Mouse (Mus musculus) hindbrain, embryonic 16.5 days (tissue): ENCODE measurements around the gene Ccdc157. TPM values are rescaled to one million over a fixed set of nuclear protein-coding genes. Genes with fewer than 3 reads are reported as not detected.
"Not testable (repeated sequence)": the region's sequence is repeated elsewhere in the genome, so short reads cannot be mapped to it uniquely, and the experiment has no call there.

ENCODE experiments used
- ATAC-seq: fragments of 200-750 bp; cut with Nextera tagmentation; 2 replicates; pipeline ENCODE4 v1.8.0; 2017; ENCODE audit warnings: moderate TSS enrichment, moderate library complexity
- H3K27ac ChIP-seq: fragments of 300-500 bp; sonication (generic); 2 replicates; pipeline ENCODE4 v1.5.1; 2014; ENCODE audit warnings: low read depth, mild to moderate bottlenecking, control low read depth, low read length, moderate library complexity
- H3K27me3 ChIP-seq: fragments of 300-500 bp; sonication (generic); replicated peaks from 2 replicates; pipeline ENCODE4 v1.6.1; 2014; ENCODE audit warnings: low read length; ENCODE audit not compliant: control insufficient read depth, insufficient read depth
- H3K36me3 ChIP-seq: fragments of 300-500 bp; sonication (generic); 2 replicates; pipeline ENCODE4 v1.6.1; 2014; ENCODE audit warnings: mild to moderate bottlenecking, low read length, moderate library complexity, mixed read lengths; ENCODE audit not compliant: control insufficient read depth, insufficient read depth
- H3K4me1 ChIP-seq: fragments of 300-500 bp; sonication (generic); 2 replicates; pipeline ENCODE4 v1.6.1; 2014; ENCODE audit warnings: low read depth, low read length; ENCODE audit not compliant: control insufficient read depth, insufficient read depth
- H3K4me2 ChIP-seq: fragments of 300-500 bp; sonication (generic); 2 replicates; pipeline ENCODE4 v1.6.1; 2014; ENCODE audit warnings: mild to moderate bottlenecking, low read length, control low read depth, moderate library complexity
- H3K4me3 ChIP-seq: fragments of 300-500 bp; sonication (generic); 2 replicates; pipeline ENCODE4 v1.5.1; 2014; ENCODE audit warnings: mild to moderate bottlenecking, low read length, control low read depth, moderate library complexity
- H3K9ac ChIP-seq: fragments of 300-500 bp; sonication (generic); 2 replicates; pipeline ENCODE4 v1.6.1; 2014; ENCODE audit warnings: low read depth, mild to moderate bottlenecking, control low read depth, low read length, moderate library complexity
- H3K9me3 ChIP-seq: fragments of 300-500 bp; sonication (generic); 2 replicates; pipeline ENCODE4 v1.6.1; 2014; ENCODE audit warnings: mild to moderate bottlenecking, low read length, moderate library complexity; ENCODE audit not compliant: control insufficient read depth
- WGBS: fragments of 180-500 bp; shearing (Covaris S2); extraction: QIAGEN DNeasy Blood & Tissue Kit; methylation state at CpG from one replicate; pipeline ENCODE4 v1.1.7; 2014; 5-methylcytosine and 5-hydroxymethylcytosine counted together
- polyA plus RNA-seq: library from polyadenylated mRNA; unstranded; fragments of >200 nt; fragmentation: Nextera tagmentation; extraction: Ambion mirVana; gene quantifications from 2 replicates; pipeline ENCODE4 v1.2.1, GENCODE M21; 2015

Gene Ccdc157
- polyA plus RNA-seq, 1 experiment from 2014 or later: 9.1 TPM

DNA sequence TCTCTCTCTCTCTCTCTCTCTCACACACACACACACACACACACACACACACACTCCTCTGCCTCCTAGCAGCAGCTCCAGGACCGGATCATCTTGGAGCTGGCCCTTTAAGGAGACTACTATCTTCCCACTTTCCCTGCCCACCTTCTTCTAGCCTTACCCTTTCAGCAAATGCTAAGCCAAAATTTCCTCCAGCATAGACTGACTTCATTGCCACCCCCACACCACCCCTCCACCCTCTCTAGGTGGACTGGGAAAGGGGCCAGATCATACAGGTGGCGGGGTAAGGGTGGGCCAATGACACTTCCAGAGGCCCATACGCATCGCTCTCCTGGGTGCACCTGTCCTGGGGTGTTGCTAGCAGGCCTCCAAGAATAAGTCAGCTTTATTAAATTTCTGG, 44.7 kb downstream of the Ccdc157 start:
- H3K9me3 ChIP-seq: no peaks in the 10 kb centered on the region
- H3K4me2 ChIP-seq: no peak overlapping the region
- peaks cover 16% of the 10 kb centered on the region for H3K4me1 ChIP-seq
- WGBS: 89% methylated on average over 4 of the region's 4 CpGs
- no peak overlapping the region for H3K4me3 ChIP-seq
- H3K27me3 ChIP-seq: no peaks in the 10 kb centered on the region
- no peak overlapping the region for H3K9ac ChIP-seq
- H3K36me3 ChIP-seq: peaks cover 2% of the 10 kb centered on the region; the same call in 1 of the 2 replicates
- no peak overlapping the region for H3K27ac ChIP-seq
- no peak for ATAC-seq

DNA sequence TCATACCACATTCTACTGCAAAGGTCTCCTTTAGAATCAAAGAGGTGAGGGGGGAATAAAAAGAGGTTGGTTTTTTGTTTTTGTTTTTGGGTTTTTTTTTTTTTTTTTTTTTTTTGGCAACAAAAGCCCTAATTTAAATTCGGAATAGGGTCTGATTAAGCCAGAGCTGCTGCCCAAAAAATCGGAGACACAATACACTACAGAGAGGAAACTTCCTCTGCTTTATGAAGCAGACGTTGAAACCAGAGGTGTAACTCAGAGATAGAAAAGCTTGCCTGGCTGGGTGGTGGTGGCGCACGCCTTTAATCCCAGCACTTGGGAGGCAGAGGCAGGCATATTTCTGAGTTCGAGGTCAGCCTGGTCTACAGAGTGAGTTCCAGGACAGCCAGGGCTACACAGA, 45.6 kb downstream of the Ccdc157 start:
- not testable (repeated sequence) for H3K4me3 ChIP-seq, H3K27ac ChIP-seq, ATAC-seq, H3K4me2 ChIP-seq, H3K36me3 ChIP-seq, H3K27me3 ChIP-seq, H3K9me3 ChIP-seq, H3K9ac ChIP-seq
- peaks cover 16% of the 10 kb centered on the region for H3K4me1 ChIP-seq
- WGBS: 69% methylated on average over 6 of the region's 6 CpGs

DNA sequence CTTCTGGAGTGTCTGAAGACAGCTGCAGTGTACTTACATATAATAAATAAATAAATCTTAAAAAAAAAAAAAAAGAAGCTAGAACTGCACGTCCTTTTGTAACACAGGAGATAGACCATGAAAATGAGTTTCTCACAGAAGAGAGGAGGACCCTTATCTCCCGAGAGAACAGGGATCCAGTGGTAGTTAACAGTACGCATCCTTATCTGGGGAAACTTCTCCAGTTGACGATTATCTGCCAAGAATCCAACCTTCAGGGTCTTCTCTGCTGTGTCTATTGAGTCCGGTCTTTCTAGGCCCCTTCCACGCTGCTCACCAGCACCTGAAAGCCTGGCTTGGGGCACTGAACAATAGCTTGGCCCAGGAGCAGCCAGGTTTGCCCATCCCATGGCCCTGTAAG, 46.1 kb downstream of the Ccdc157 start:
- Histone ChIP-seq H3K4me1 (peaks cover 16% of the 10 kb centered on the region), H3K9ac (no peak overlapping the region), H3K4me3 (no peak overlapping the region), H3K9me3 (no peaks in the 10 kb centered on the region), H3K27me3 (no peaks in the 10 kb centered on the region), H3K36me3 (peaks cover 6% of the 10 kb centered on the region; the same call in 1 of the 2 replicates), H3K4me2 (no peak overlapping the region), H3K27ac (no peak overlapping the region)
- WGBS: 82% methylated on average over 6 of the region's 6 CpGs
- no peak for ATAC-seq

DNA sequence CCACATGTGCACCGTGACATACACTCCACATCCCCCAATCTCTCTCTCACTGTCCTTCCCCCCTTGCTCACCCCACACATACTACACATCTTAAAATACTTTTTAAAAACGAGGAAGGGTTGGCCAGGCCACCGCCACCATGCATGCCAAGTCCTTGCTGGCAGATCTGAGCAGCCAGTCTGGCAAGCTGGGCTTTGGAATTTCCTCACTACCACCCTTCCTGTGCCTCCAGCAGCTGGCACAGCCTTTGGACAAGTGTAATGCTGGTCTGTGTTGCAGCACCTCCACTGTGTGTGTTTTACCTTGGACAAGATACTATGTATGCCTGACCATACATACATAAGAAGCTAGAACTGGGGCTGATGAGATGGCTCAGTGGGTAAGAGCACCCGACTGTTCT, 46.6 kb downstream of the Ccdc157 start:
- H3K27ac ChIP-seq: no peak overlapping the region
- ATAC-seq: no peak
- H3K4me1 ChIP-seq: peaks cover 16% of the 10 kb centered on the region
- WGBS: 84% methylated on average over 4 of the region's 4 CpGs
- H3K9ac ChIP-seq: no peak overlapping the region
- no peak overlapping the region for H3K4me2 ChIP-seq
- H3K27me3 ChIP-seq: no peaks in the 10 kb centered on the region
- no peaks in the 10 kb centered on the region for H3K9me3 ChIP-seq
- no peak overlapping the region for H3K4me3 ChIP-seq
- peaks cover 6% of the 10 kb centered on the region; the same call in 1 of the 2 replicates for H3K36me3 ChIP-seq

DNA sequence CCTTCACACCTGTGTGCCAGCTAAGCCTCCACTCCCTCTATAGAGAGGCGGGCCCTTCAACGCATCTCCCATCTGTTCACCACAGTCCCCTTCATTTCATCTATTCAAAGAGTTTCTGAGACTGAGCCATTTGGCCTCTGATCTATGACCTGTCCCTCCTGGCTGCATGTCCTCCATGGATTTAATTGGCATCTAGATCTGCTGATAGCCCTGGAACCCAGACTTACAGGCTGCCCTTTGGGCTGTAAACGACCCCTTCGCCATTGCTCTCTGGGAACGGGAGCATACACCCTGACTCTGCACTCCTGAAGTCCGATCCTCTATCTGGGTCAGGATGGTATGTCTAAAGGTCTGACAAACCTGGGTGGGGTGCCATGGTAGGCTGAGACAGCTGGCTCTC, 47.2 kb downstream of the Ccdc157 start:
- ATAC-seq: no peak
- Histone ChIP-seq H3K36me3 (peaks cover 6% of the 10 kb centered on the region; the same call in 1 of the 2 replicates), H3K27ac (no peak overlapping the region), H3K4me1 (peaks cover 11% of the 10 kb centered on the region), H3K9ac (no peak overlapping the region), H3K27me3 (no peaks in the 10 kb centered on the region), H3K4me2 (no peak overlapping the region), H3K9me3 (no peaks in the 10 kb centered on the region), H3K4me3 (no peak overlapping the region)
- WGBS: 86% methylated on average over 6 of the region's 6 CpGs

DNA sequence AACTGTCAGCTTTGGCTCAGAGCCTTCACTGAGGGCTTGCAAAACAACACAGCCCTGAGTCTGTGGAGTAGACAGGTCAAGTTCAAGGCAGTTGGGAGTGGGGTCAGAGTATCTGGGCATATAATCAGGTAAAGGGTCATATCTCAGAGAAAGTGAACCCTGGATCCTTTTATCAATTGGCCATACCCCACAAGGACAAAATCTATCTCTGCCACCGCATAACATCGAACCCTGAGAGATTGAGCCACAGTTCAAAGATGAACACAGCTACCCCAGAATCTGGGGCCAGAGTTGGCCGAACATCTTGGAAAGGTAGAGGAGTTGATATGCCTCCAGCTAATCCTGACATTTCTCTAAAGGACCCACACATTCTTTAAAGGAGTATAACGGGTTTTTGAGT, 48.1 kb downstream of the Ccdc157 start:
- ATAC-seq: no peak
- Histone ChIP-seq H3K27me3 (no peaks in the 10 kb centered on the region), H3K9ac (no peak overlapping the region), H3K4me1 (peaks cover 4% of the 10 kb centered on the region), H3K27ac (no peak overlapping the region), H3K4me3 (no peak overlapping the region), H3K4me2 (no peak overlapping the region), H3K36me3 (peaks cover 6% of the 10 kb centered on the region; the same call in 1 of the 2 replicates), H3K9me3 (no peaks in the 10 kb centered on the region)
- 94% methylated on average over 4 of the region's 4 CpGs for WGBS

DNA sequence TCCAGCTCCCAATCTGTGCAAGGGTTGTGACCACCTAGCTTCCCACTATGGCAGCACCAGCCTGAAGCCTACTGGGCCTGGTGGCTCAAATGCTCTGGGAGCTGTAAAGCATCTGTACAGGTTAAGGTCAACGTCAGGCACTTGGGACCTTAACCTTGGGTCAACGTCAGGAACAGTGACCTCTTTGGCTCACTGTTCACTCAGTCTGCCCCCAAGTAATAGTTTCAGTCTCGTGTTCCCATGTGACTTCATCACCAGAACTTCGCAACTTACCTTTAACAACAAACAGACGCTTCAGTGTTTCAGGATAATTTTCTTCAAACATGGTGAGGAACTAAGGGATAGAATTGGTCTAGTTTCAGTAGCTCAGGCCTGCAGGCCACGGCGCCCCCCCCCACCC, 51.4 kb downstream of the Ccdc157 start:
- peaks cover 6% of the 10 kb centered on the region; the same call in 1 of the 2 replicates for H3K36me3 ChIP-seq
- H3K9ac ChIP-seq: no peak overlapping the region
- no peak overlapping the region for H3K4me3 ChIP-seq
- no peaks in the 10 kb centered on the region for H3K4me1 ChIP-seq
- no peak overlapping the region for H3K27ac ChIP-seq
- H3K9me3 ChIP-seq: no peaks in the 10 kb centered on the region
- 84% methylated on average over 7 of the region's 7 CpGs for WGBS
- no peak overlapping the region for H3K4me2 ChIP-seq
- ATAC-seq: no peak
- no peaks in the 10 kb centered on the region for H3K27me3 ChIP-seq

DNA sequence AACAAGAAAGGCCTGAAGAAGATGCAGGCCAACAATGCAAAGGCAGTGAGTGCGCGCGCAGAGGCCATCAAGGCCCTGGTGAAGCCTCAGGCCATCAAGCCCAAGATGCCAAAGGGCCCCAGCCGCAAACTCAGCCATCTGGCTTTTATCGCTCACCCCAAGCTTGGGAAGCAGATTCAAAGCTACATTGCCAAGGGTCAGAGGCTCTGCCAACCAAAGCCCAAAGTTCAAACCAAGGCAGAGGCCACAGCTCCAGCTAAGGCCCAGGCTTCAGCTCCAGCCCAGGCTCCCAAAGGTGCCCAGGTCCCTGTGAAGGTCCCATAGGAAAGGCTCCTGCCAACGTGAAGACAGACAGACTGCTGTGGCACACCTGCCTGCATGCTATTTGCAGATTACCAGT, 52.2 kb downstream of the Ccdc157 start:
- not testable (repeated sequence) for H3K27ac ChIP-seq, H3K9ac ChIP-seq, H3K27me3 ChIP-seq, H3K4me3 ChIP-seq, ATAC-seq, H3K4me1 ChIP-seq, H3K36me3 ChIP-seq, H3K9me3 ChIP-seq, H3K4me2 ChIP-seq
- WGBS: 92% methylated on average over 3 of the region's 6 CpGs

DNA sequence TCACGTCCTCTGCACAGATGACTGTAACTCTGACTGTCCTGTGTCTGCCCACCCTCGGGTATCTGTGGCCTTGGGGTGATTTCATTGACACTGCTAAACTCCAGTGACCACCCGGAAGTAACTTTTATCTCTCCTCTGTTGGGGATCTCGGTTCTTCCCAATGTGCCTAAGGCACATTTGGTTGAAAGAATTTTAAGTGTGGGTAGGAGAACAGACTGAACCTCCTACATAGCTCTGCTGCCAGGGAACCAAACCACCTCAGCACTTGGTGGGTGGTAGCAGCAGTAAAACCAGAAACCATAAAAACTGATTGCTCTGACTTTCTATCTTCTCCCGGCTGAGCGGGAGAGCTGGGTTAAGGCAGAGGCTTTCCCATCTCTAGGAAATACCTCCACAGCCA, 54.6 kb downstream of the Ccdc157 start:
- WGBS: 80% methylated on average over 6 of the region's 6 CpGs
- no peak overlapping the region for H3K4me3 ChIP-seq
- ATAC-seq: no peak
- no peak overlapping the region for H3K27ac ChIP-seq
- peaks cover 7% of the 10 kb centered on the region; the same call in 1 of the 2 replicates for H3K36me3 ChIP-seq
- H3K27me3 ChIP-seq: no peaks in the 10 kb centered on the region
- no peaks in the 10 kb centered on the region for H3K4me1 ChIP-seq
- no peaks in the 10 kb centered on the region for H3K9me3 ChIP-seq
- no peak overlapping the region for H3K4me2 ChIP-seq
- H3K9ac ChIP-seq: no peak overlapping the region

DNA sequence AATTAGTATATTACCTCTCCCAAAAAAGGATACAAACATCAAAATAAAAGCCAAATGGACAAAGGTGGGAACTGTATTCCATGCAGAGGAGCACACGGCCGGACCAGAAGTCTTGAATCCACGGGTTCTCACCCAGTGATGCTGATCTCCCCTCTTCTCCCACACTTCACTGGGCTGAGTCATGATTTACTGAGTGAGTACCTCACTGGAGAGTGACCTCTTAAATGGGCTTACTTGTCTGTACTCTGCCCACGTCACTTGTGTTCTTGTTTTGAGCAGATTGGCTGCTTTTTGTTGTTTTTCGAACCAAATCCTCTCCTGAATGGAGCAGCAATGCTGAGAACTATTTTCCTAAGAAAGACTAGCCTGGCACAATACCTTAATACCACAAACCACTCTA, 55.1 kb downstream of the Ccdc157 start:
- Histone ChIP-seq H3K4me1 (no peaks in the 10 kb centered on the region), H3K4me2 (no peak overlapping the region), H3K9me3 (no peaks in the 10 kb centered on the region), H3K4me3 (no peak overlapping the region), H3K36me3 (peaks cover 4% of the 10 kb centered on the region; the same call in 1 of the 2 replicates), H3K27me3 (no peaks in the 10 kb centered on the region), H3K27ac (no peak overlapping the region), H3K9ac (no peak overlapping the region)
- 90% methylated on average over 5 of the region's 5 CpGs for WGBS
- ATAC-seq: no peak
